Mouse (Mus musculus): ENCODE results near the gene Mpig6b.

DNA sequence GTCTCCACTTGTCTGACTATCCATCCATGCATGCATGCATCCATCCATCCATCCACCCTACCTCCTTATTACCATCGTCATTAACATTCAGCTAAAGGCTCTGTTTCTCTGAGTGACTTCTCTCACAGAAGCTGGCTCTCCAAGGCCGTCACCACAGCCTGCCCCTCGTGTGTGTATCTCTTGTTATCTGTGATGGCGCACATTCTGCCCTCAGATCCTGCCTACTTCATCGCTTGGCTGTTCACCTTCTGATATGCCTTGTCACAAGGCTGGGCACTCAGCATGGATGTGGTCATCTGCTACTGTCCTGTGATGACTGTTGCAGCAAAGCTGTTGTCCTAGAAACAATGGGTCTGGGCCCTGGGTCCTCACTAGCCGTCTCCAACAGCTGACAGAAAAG lies 38.8 kb upstream of the Mpig6b start:
- no peak for TF ChIP-seq POLR2A (IDR thresholded peaks at IDR 0.05; ENCODE audit: low read depth, low read length)
- no peak for TF ChIP-seq CTCF (IDR thresholded peaks at IDR 0.05; ENCODE audit: extremely low read depth, insufficient read length, insufficient replicate concordance, low read depth, low read length)

All from small intestine, adult 2 months (tissue).